Mouse (Mus musculus) embryonic facial prominence, embryonic 12.5 days (tissue): ENCODE data around the gene Lgr6. TPM values are rescaled to one million over a fixed set of nuclear protein-coding genes. Genes with fewer than 3 reads are reported as not detected.

Experiments used
- ATAC-seq: fragments of 200-750 bp; cut with Nextera tagmentation; 2 replicates; pipeline ENCODE4 v1.8.0; 2017; ENCODE audit not compliant: insufficient number of reproducible peaks, insufficient read depth, low FRiP score, low TSS enrichment
- H3K27ac ChIP-seq: fragments of 300-500 bp; sonication (generic); 2 replicates; pipeline ENCODE4 v1.5.1; 2016; ENCODE audit warnings: mild to moderate bottlenecking
- H3K27me3 ChIP-seq: fragments of 300-500 bp; sonication (generic); 2 replicates; pipeline ENCODE4 v1.6.1; 2016; ENCODE audit warnings: mild to moderate bottlenecking, moderate library complexity
- H3K36me3 ChIP-seq: fragments of 300-500 bp; sonication (generic); 2 replicates; pipeline ENCODE4 v1.6.1; 2016; ENCODE audit warnings: mild to moderate bottlenecking
- H3K4me1 ChIP-seq: fragments of 300-500 bp; sonication (generic); 2 replicates; pipeline ENCODE4 v1.6.1; 2016
- H3K4me2 ChIP-seq: fragments of 300-500 bp; sonication (generic); replicated peaks from 2 replicates; pipeline ENCODE4 v1.6.1; 2016; ENCODE audit warnings: mild to moderate bottlenecking, moderate library complexity
- H3K4me3 ChIP-seq: fragments of 300-500 bp; sonication (generic); 2 replicates; pipeline ENCODE4 v1.5.1; 2016; ENCODE audit warnings: mild to moderate bottlenecking
- H3K9ac ChIP-seq: fragments of 300-500 bp; sonication (generic); 2 replicates; pipeline ENCODE4 v1.6.1; 2016; ENCODE audit warnings: mild to moderate bottlenecking, moderate library complexity
- H3K9me3 ChIP-seq: fragments of 300-500 bp; sonication (generic); 2 replicates; pipeline ENCODE4 v1.6.1; 2016; ENCODE audit warnings: mild to moderate bottlenecking, moderate library complexity
- WGBS: fragments of 180-500 bp; shearing (Covaris S2); methylation state at CpG from one replicate; pipeline ENCODE4 v1.1.7; 2016; 5-methylcytosine and 5-hydroxymethylcytosine counted together
- polyA plus RNA-seq: library from polyadenylated mRNA; unstranded; fragments of >200 nt; fragmentation: Nextera tagmentation; extraction: Ambion mirVana; gene quantifications from 2 replicates; pipeline ENCODE4 v1.2.1, GENCODE M21; 2016

Lgr6 gene
- 3.5 and 3.9 TPM in 2 replicates for polyA plus RNA-seq

GRCm38 (mm10) chr1:135105124-135105523, at the start of gene Lgr6:
Gene Lgr6 (minus strand): TSS chr1:135105276.
- WGBS = 0% methylated on average over 40 of the region's 40 CpGs
- H3K4me2 ChIP-seq = peak within 1 kb of the TSS; percentile 75
- H3K9me3 ChIP-seq = no peaks in the 10 kb centered on the region
- peaks cover 54% of the 10 kb centered on the region for H3K27me3 ChIP-seq
- no peak for ATAC-seq
- H3K27ac ChIP-seq = no peak within 1 kb of the TSS
- peak within 1 kb of the TSS; percentile 45; the same call in 1 of the 2 replicates for H3K9ac ChIP-seq
- H3K36me3 ChIP-seq = no peaks in the 10 kb centered on the region
- peaks cover 12% of the 10 kb centered on the region; the same call in 1 of the 2 replicates for H3K4me1 ChIP-seq
- H3K4me3 ChIP-seq = peak within 1 kb of the TSS; percentile 46

- peak; percentile 38; the same call in 1 of the 2 replicates for ATAC-seq
- Histone ChIP-seq H3K9me3 (no peaks in the 10 kb centered on the region), H3K9ac (peak overlapping the region; percentile 41), H3K36me3 (peaks cover 29% of the 10 kb centered on the region), H3K4me1 (peaks cover 27% of the 10 kb centered on the region), H3K27ac (peak overlapping the region; percentile 82), H3K4me3 (peak overlapping the region; percentile 7), H3K27me3 (no peaks in the 10 kb centered on the region), H3K4me2 (peak overlapping the region; percentile 40)
- 3% methylated on average over 14 of the region's 14 CpGs for WGBS
Observed at GRCm38 (mm10) chr1:135154411-135154959, 49.4 kb upstream of the Lgr6 start.

- H3K27ac ChIP-seq = peak overlapping the region; percentile 82
Observed at GRCm38 (mm10) chr1:135154011-135154410, 48.9 kb upstream of the Lgr6 start.

GRCm38 (mm10) chr1:135148996-135149395, 43.9 kb upstream of the Lgr6 start:
- Histone ChIP-seq H3K27ac (0 out of 2 replicates have a peak overlapping the region, but pooled peaks have one; percentile 18), H3K4me3 (no peak overlapping the region), H3K9ac (no peak overlapping the region), H3K4me1 (peaks cover 29% of the 10 kb centered on the region), H3K4me2 (peak overlapping the region; percentile 85; the same call in 1 of the 2 replicates), H3K9me3 (no peaks in the 10 kb centered on the region), H3K27me3 (no peaks in the 10 kb centered on the region), H3K36me3 (0 out of 2 replicates have a peak, but pooled peaks cover 7% of the 10 kb centered on the region)
- no peak for ATAC-seq
- 68% methylated on average over 5 of the region's 5 CpGs for WGBS

More at GRCm38 (mm10) chr1:135154011-135154410, 48.9 kb upstream of the Lgr6 start:
- no peaks in the 10 kb centered on the region for H3K27me3 ChIP-seq
- peak overlapping the region; percentile 41 for H3K9ac ChIP-seq
- H3K4me1 ChIP-seq = peaks cover 25% of the 10 kb centered on the region
- peak overlapping the region; percentile 7 for H3K4me3 ChIP-seq
- H3K36me3 ChIP-seq = peaks cover 29% of the 10 kb centered on the region
- peak overlapping the region; percentile 40 for H3K4me2 ChIP-seq
- 15% methylated on average over 12 of the region's 13 CpGs for WGBS
- 0 out of 2 replicates have a peak, but pooled peaks have one; percentile 7 for ATAC-seq
- H3K9me3 ChIP-seq = no peaks in the 10 kb centered on the region

GRCm38 (mm10) chr1:135148476-135148875, 43.4 kb upstream of the Lgr6 start:
- Histone ChIP-seq H3K4me1 (peaks cover 26% of the 10 kb centered on the region), H3K9me3 (no peaks in the 10 kb centered on the region), H3K9ac (peak overlapping the region; percentile 96; the same call in 1 of the 2 replicates), H3K27me3 (no peaks in the 10 kb centered on the region), H3K4me2 (peak overlapping the region; percentile 85), H3K4me3 (peak overlapping the region; percentile 97), H3K27ac (no peak overlapping the region), H3K36me3 (0 out of 2 replicates have a peak, but pooled peaks cover 7% of the 10 kb centered on the region)
- 67% methylated on average over 4 of the region's 4 CpGs for WGBS
- no peak for ATAC-seq

- peak overlapping the region; percentile 96 for H3K9ac ChIP-seq
- peaks cover 5% of the 10 kb centered on the region; the same call in 1 of the 2 replicates for H3K27me3 ChIP-seq
- peak overlapping the region; percentile 92 for H3K27ac ChIP-seq
- under 1% methylated on average over 7 of the region's 7 CpGs for WGBS
- no peaks in the 10 kb centered on the region for H3K9me3 ChIP-seq
- peak overlapping the region; percentile 97 for H3K4me3 ChIP-seq
- peaks cover 26% of the 10 kb centered on the region for H3K4me1 ChIP-seq
- 0 out of 2 replicates have a peak, but pooled peaks cover 6% of the 10 kb centered on the region for H3K36me3 ChIP-seq
- H3K4me2 ChIP-seq = peak overlapping the region; percentile 85
- peak; percentile 7; the same call in 1 of the 2 replicates for ATAC-seq
Observed at GRCm38 (mm10) chr1:135147702-135148058, 42.6 kb upstream of the Lgr6 start.

GRCm38 (mm10) chr1:135146946-135147701, 42.0 kb upstream of the Lgr6 start:
- H3K9ac ChIP-seq = peak overlapping the region; percentile 96
- peaks cover 22% of the 10 kb centered on the region for H3K4me1 ChIP-seq
- peaks cover 5% of the 10 kb centered on the region; the same call in 1 of the 2 replicates for H3K27me3 ChIP-seq
- H3K27ac ChIP-seq = peak overlapping the region; percentile 92
- ATAC-seq = peak; percentile 55
- H3K36me3 ChIP-seq = 0 out of 2 replicates have a peak, but pooled peaks cover under 1% of the 10 kb centered on the region
- no peaks in the 10 kb centered on the region for H3K9me3 ChIP-seq
- under 1% methylated on average over 69 of the region's 69 CpGs for WGBS
- peak overlapping the region; percentile 97 for H3K4me3 ChIP-seq
- H3K4me2 ChIP-seq = peak overlapping the region; percentile 85

- peak within 1 kb of the TSS; percentile 97 for H3K4me3 ChIP-seq
- peak within 1 kb of the TSS; percentile 96 for H3K9ac ChIP-seq
- WGBS = under 1% methylated on average over 78 of the region's 78 CpGs
- H3K27ac ChIP-seq = peak within 1 kb of the TSS; percentile 92
- H3K36me3 ChIP-seq = no peaks in the 10 kb centered on the region
- H3K9me3 ChIP-seq = no peaks in the 10 kb centered on the region
- peaks cover 22% of the 10 kb centered on the region for H3K4me1 ChIP-seq
- peak within 1 kb of the TSS; percentile 85 for H3K4me2 ChIP-seq
- peaks cover 8% of the 10 kb centered on the region; the same call in 1 of the 2 replicates for H3K27me3 ChIP-seq
- ATAC-seq = peak; percentile 71
Observed at GRCm38 (mm10) chr1:135146077-135146945, 41.2 kb upstream of the Lgr6 start, which contains the start of gene Arl8a. Gene Arl8a (plus strand): TSS chr1:135146824.

- WGBS = 86% methylated on average over 2 of the region's 2 CpGs
Observed at GRCm38 (mm10) chr1:135143940-135144339, 38.9 kb upstream of the Lgr6 start.

GRCm38 (mm10) chr1:135142452-135142851, 37.4 kb upstream of the Lgr6 start:
- Histone ChIP-seq H3K4me3 (no peak overlapping the region), H3K9ac (no peak overlapping the region), H3K4me2 (no peak overlapping the region), H3K27ac (no peak overlapping the region), H3K27me3 (peaks cover 8% of the 10 kb centered on the region; the same call in 1 of the 2 replicates), H3K36me3 (no peaks in the 10 kb centered on the region), H3K9me3 (no peaks in the 10 kb centered on the region), H3K4me1 (peaks cover 8% of the 10 kb centered on the region)
- no peak for ATAC-seq
- 65% methylated on average over 2 of the region's 2 CpGs for WGBS

More at GRCm38 (mm10) chr1:135143940-135144339, 38.9 kb upstream of the Lgr6 start:
- no peak overlapping the region for H3K27ac ChIP-seq
- peaks cover 20% of the 10 kb centered on the region for H3K4me1 ChIP-seq
- peaks cover 8% of the 10 kb centered on the region; the same call in 1 of the 2 replicates for H3K27me3 ChIP-seq
- H3K9ac ChIP-seq = no peak overlapping the region
- no peak overlapping the region for H3K4me2 ChIP-seq
- H3K36me3 ChIP-seq = no peaks in the 10 kb centered on the region
- ATAC-seq = no peak
- no peaks in the 10 kb centered on the region for H3K9me3 ChIP-seq
- H3K4me3 ChIP-seq = no peak overlapping the region

GRCm38 (mm10) chr1:135139906-135140305, 34.8 kb upstream of the Lgr6 start:
- Histone ChIP-seq H3K9me3 (no peaks in the 10 kb centered on the region), H3K9ac (no peak overlapping the region), H3K4me1 (no peaks in the 10 kb centered on the region), H3K4me3 (no peak overlapping the region), H3K27me3 (peaks cover 8% of the 10 kb centered on the region; the same call in 1 of the 2 replicates), H3K4me2 (no peak overlapping the region), H3K27ac (no peak overlapping the region), H3K36me3 (no peaks in the 10 kb centered on the region)
- no peak for ATAC-seq
- 66% methylated on average over 2 of the region's 2 CpGs for WGBS
